Mouse (Mus musculus): Measurements from ENCODE around the gene Bcl2. TPM values are rescaled to one million over a fixed set of nuclear protein-coding genes. Genes with fewer than 3 reads are reported as not detected.

Bcl2 gene
- total and polyA plus RNA-seq, 3 experiments = 1.3 to 5.0 (median 3.5) TPM

GRCm38 (mm10) chr1:106513890-106514643 lies 200.0 kb downstream of the Bcl2 start:
- Histone ChIP-seq H3K4me1 (ENCODE audit: control insufficient read depth, insufficient read depth, low read length) (peaks cover 2% of the 10 kb centered on the region; the same call in 1 of the 2 replicates), H3K36me3 (ENCODE audit: control insufficient read depth, insufficient read depth, low read length) (no peaks in the 10 kb centered on the region), H3K79me2 (replicated peaks; ENCODE audit: control insufficient read depth, insufficient read depth, low read length) (no peaks in the 10 kb centered on the region), H3K27ac (no peak overlapping the region), H3K4me3 (no peak overlapping the region), H3K9ac (ENCODE audit: low read depth, low read length) (no peak overlapping the region), H3K27me3 (ENCODE audit: control insufficient read depth, insufficient read depth, low read length) (no peaks in the 10 kb centered on the region)
- 29% methylated on average over 7 of the region's 7 CpGs for WGBS
- intact Hi-C loops (cut with DNase I) = loop anchor here (2.0 to 5.0 kb wide), 2 partner anchors 31 to 303 kb away; no protein-coding TSS in a partner anchor
- DNase-seq = no peak
- no peak for TF ChIP-seq CTCF (IDR thresholded peaks at IDR 0.05)
- TF ChIP-seq EP300 (IDR thresholded peaks at IDR 0.05; ENCODE audit: insufficient read depth, low read depth, low read length) = no peak
- TF ChIP-seq POLR2A (IDR thresholded peaks at IDR 0.05; ENCODE audit: insufficient read depth, low read depth, low read length) = no peak

DNA sequence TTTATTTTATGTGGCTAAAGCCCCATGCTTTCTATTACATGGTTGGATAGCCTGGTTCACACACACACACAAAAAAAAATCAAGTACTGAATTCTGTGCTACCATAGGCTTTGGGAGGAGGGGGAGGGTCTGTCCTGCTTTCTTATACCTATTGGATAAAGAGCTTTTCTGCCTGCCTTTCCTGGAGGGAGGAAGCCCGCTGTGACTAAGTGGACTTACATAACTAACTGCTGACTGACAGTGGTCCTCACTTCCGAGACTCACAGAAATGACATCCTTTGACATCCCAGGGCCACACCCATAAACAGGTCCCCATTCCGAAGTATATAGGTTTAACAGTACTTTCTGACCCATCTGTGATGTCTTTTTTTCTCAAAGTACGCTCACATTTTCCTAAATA lies 200.6 kb downstream of the Bcl2 start:
- H3K4me1 ChIP-seq (ENCODE audit: control insufficient read depth, insufficient read depth, low read length) = peaks cover 2% of the 10 kb centered on the region; the same call in 1 of the 2 replicates
- WGBS = 41% methylated on average over 4 of the region's 4 CpGs
- intact Hi-C loops (cut with DNase I) = loop anchor here (5.0 kb wide), 1 partner anchor 304 kb away; no protein-coding TSS in a partner anchor
- no peaks in the 10 kb centered on the region for H3K36me3 ChIP-seq (ENCODE audit: control insufficient read depth, insufficient read depth, low read length)
- H3K27ac ChIP-seq = no peak overlapping the region
- H3K4me3 ChIP-seq = no peak overlapping the region
- TF ChIP-seq POLR2A (IDR thresholded peaks at IDR 0.05; ENCODE audit: insufficient read depth, low read depth, low read length) = no peak
- TF ChIP-seq CTCF (IDR thresholded peaks at IDR 0.05) = no peak
- TF ChIP-seq EP300 (IDR thresholded peaks at IDR 0.05; ENCODE audit: insufficient read depth, low read depth, low read length) = no peak
- DNase-seq = no peak
- H3K79me2 ChIP-seq (replicated peaks; ENCODE audit: control insufficient read depth, insufficient read depth, low read length) = no peaks in the 10 kb centered on the region
- no peaks in the 10 kb centered on the region for H3K27me3 ChIP-seq (ENCODE audit: control insufficient read depth, insufficient read depth, low read length)
- no peak overlapping the region for H3K9ac ChIP-seq (ENCODE audit: low read depth, low read length)

DNA sequence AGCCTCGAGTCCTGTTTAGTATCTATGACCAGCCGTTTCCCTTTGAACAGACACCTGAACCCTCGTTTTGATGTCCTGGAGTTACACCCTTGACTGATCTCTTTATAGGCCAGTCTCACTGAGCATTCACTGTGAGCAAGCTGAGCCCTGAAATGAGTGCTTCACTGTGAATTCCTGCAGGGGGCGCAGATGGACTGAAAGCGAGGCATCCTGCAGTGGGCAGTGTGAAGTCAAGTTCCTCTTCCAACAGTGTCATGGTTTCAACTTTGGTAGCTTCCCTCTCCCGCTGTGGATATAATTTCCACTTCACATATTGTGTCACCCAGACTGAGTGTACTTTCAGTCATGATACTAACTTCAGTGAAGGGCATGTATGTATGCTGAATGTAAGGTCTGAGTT lies 202.5 kb downstream of the Bcl2 start:
- H3K9ac ChIP-seq (ENCODE audit: low read depth, low read length) = no peak overlapping the region
- H3K4me3 ChIP-seq = no peak overlapping the region
- TF ChIP-seq POLR2A (IDR thresholded peaks at IDR 0.05; ENCODE audit: insufficient read depth, low read depth, low read length) = no peak
- TF ChIP-seq EP300 (IDR thresholded peaks at IDR 0.05; ENCODE audit: insufficient read depth, low read depth, low read length) = peak; percentile 91
- peak; percentile 95 for TF ChIP-seq CTCF (IDR thresholded peaks at IDR 0.05)
- H3K36me3 ChIP-seq (ENCODE audit: control insufficient read depth, insufficient read depth, low read length) = no peaks in the 10 kb centered on the region
- WGBS = 14% methylated on average over 6 of the region's 6 CpGs
- no peak overlapping the region for H3K27ac ChIP-seq
- peak; percentile 74 to 79 for DNase-seq
- peaks cover 2% of the 10 kb centered on the region; the same call in 1 of the 2 replicates for H3K4me1 ChIP-seq (ENCODE audit: control insufficient read depth, insufficient read depth, low read length)
- no peaks in the 10 kb centered on the region for H3K27me3 ChIP-seq (ENCODE audit: control insufficient read depth, insufficient read depth, low read length)
- no peaks in the 10 kb centered on the region for H3K79me2 ChIP-seq (replicated peaks; ENCODE audit: control insufficient read depth, insufficient read depth, low read length)
- intact Hi-C loops (cut with DNase I) = loop anchor here (1.0 to 5.0 kb wide), 3 partner anchors 206 to 306 kb away; no protein-coding TSS in a partner anchor

GRCm38 (mm10) chr1:106507556-106507955 lies 206.5 kb downstream of the Bcl2 start:
- intact Hi-C loops (cut with DNase I) = no loop called here
- H3K4me1 ChIP-seq (ENCODE audit: control insufficient read depth, insufficient read depth, low read length) = no peaks in the 10 kb centered on the region
- no peaks in the 10 kb centered on the region for H3K36me3 ChIP-seq (ENCODE audit: control insufficient read depth, insufficient read depth, low read length)
- TF ChIP-seq POLR2A (IDR thresholded peaks at IDR 0.05; ENCODE audit: insufficient read depth, low read depth, low read length) (no peak), CTCF (IDR thresholded peaks at IDR 0.05) (no peak), EP300 (IDR thresholded peaks at IDR 0.05; ENCODE audit: insufficient read depth, low read depth, low read length) (no peak)
- no peaks in the 10 kb centered on the region for H3K79me2 ChIP-seq (replicated peaks; ENCODE audit: control insufficient read depth, insufficient read depth, low read length)
- H3K4me3 ChIP-seq = no peak overlapping the region
- no peak overlapping the region for H3K27ac ChIP-seq
- 87% methylated on average over 1 of the region's 1 CpGs for WGBS
- DNase-seq = no peak
- no peak overlapping the region for H3K9ac ChIP-seq (ENCODE audit: low read depth, low read length)
- H3K27me3 ChIP-seq (ENCODE audit: control insufficient read depth, insufficient read depth, low read length) = no peaks in the 10 kb centered on the region

- TF ChIP-seq POLR2A (IDR thresholded peaks at IDR 0.05; ENCODE audit: insufficient read depth, low read depth, low read length) (no peak), EP300 (IDR thresholded peaks at IDR 0.05; ENCODE audit: insufficient read depth, low read depth, low read length) (no peak), CTCF (IDR thresholded peaks at IDR 0.05) (no peak)
- Histone ChIP-seq H3K4me3 (no peak overlapping the region), H3K79me2 (replicated peaks; ENCODE audit: control insufficient read depth, insufficient read depth, low read length) (no peaks in the 10 kb centered on the region), H3K27me3 (ENCODE audit: control insufficient read depth, insufficient read depth, low read length) (no peaks in the 10 kb centered on the region), H3K9ac (ENCODE audit: low read depth, low read length) (no peak overlapping the region), H3K36me3 (ENCODE audit: control insufficient read depth, insufficient read depth, low read length) (no peaks in the 10 kb centered on the region), H3K4me1 (ENCODE audit: control insufficient read depth, insufficient read depth, low read length) (no peaks in the 10 kb centered on the region), H3K27ac (no peak overlapping the region)
- no peak for DNase-seq
- intact Hi-C loops (cut with DNase I) = no loop called here
- WGBS = 85% methylated on average over 3 of the region's 3 CpGs
These were observed 210.2 kb downstream of the Bcl2 start for GRCm38 (mm10) chr1:106503910-106504309.

DNA sequence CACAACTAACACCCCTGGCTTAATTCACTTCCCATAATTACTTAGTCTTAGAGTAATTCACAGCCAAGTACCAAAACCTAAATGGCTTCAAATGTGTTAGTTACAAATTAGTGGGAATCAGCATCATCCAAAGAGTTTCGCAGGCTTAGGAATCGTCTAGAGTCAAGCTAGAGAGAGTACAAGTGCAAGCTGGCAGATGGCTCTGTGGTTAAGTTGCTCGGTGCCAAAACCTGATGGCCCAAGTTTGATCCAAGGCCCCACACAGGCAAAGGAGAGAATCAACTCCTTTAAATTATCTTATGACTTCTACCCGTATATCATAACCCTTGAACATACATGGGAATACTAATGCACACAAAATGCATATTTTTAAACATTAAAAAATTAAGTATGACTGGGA lies 210.7 kb downstream of the Bcl2 start:
- no peaks in the 10 kb centered on the region for H3K4me1 ChIP-seq (ENCODE audit: control insufficient read depth, insufficient read depth, low read length)
- WGBS = 89% methylated on average over 4 of the region's 4 CpGs
- no peaks in the 10 kb centered on the region for H3K79me2 ChIP-seq (replicated peaks; ENCODE audit: control insufficient read depth, insufficient read depth, low read length)
- H3K36me3 ChIP-seq (ENCODE audit: control insufficient read depth, insufficient read depth, low read length) = no peaks in the 10 kb centered on the region
- H3K4me3 ChIP-seq = no peak overlapping the region
- no peak overlapping the region for H3K27ac ChIP-seq
- TF ChIP-seq POLR2A (IDR thresholded peaks at IDR 0.05; ENCODE audit: insufficient read depth, low read depth, low read length) (no peak), EP300 (IDR thresholded peaks at IDR 0.05; ENCODE audit: insufficient read depth, low read depth, low read length) (no peak), CTCF (IDR thresholded peaks at IDR 0.05) (no peak)
- H3K9ac ChIP-seq (ENCODE audit: low read depth, low read length) = no peak overlapping the region
- intact Hi-C loops (cut with DNase I) = no loop called here
- no peaks in the 10 kb centered on the region for H3K27me3 ChIP-seq (ENCODE audit: control insufficient read depth, insufficient read depth, low read length)
- no peak for DNase-seq

All from heart, adult 2 months (tissue).